In genomic region chr2:71461139-71461538, GRCm38 (mm10) we compare ENCODE assay signal across 26 mouse cellular contexts. TPM values are rescaled to one million over a fixed set of nuclear protein-coding genes. Genes with fewer than 3 reads are reported as not detected.
DNase-seq lines count a peak whose midpoint lies in the region; ATAC-seq lines count a peak whose summit lies in the region.
"Had no signal": no experiment of that assay in that cellular context is flagged by ENCODE, and none has a peak within 500 bp of the region (broad histone marks: within the 10 kb centered on the region; RNA-seq: fewer than 3 reads in every experiment).

No protein-coding gene starts in this region.

- peak overlapping the region; percentile 68 for H3K4me2 ChIP-seq in liver, embryonic 15.5 days
- no peak overlapping the region for H3K4me2 ChIP-seq in hindbrain, embryonic 16.5 days (ENCODE audit: low read length)
- H3K4me2 ChIP-seq: forebrain, embryonic 12.5 days; heart, embryonic 15.5 days; hindbrain, embryonic 15.5 days; intestine, embryonic 15.5 days; limb, embryonic 13.5 days; lung, embryonic 14.5 days; midbrain, embryonic 15.5 days; neural tube, embryonic 12.5 days had no signal

- no peaks in the 10 kb centered on the region for H3K36me3 ChIP-seq in liver, embryonic 15.5 days (replicated peaks)
- no peaks in the 10 kb centered on the region for H3K36me3 ChIP-seq in hindbrain, embryonic 16.5 days (ENCODE audit: control insufficient read depth, insufficient read depth, low read length)
- H3K36me3 ChIP-seq: embryonic facial prominence, embryonic 10.5 days; forebrain, embryonic 12.5 days; heart, embryonic 15.5 days; hindbrain, embryonic 15.5 days; intestine, embryonic 15.5 days; limb, embryonic 13.5 days; midbrain, embryonic 15.5 days; neural tube, embryonic 12.5 days had no signal

- peak; percentile 73 for DNase-seq in heart, adult 11 months
- DNase-seq in heart, adult 8-10 months (ENCODE audit: low spot score), result no peak
- peak; percentile 59 for DNase-seq in MEL-GATA-1-ER (ENCODE audit: extremely low read depth, low read depth)
- no peak for DNase-seq in kidney, postnatal 36 days
- no peak for DNase-seq in lung, postnatal 14 days
- DNase-seq: adrenal gland, adult 8-10 months; cerebellum, adult 9-10 months; gastrocnemius, adult 2 months; kidney, adult 8-10 months; kidney, postnatal 14 days; lung, embryonic 14.5 days; lung, postnatal 36 days; right cerebral cortex, postnatal 14 days; spleen, adult 18-20 months; thymus, postnatal 25 days had no signal

- peaks cover 79% of the 10 kb centered on the region for H3K4me1 ChIP-seq in liver, embryonic 15.5 days (replicated peaks)
- peaks cover 2% of the 10 kb centered on the region; the same call in 1 of the 2 replicates for H3K4me1 ChIP-seq in hindbrain, embryonic 16.5 days (ENCODE audit: control insufficient read depth, insufficient read depth, low read depth, low read length)
- H3K4me1 ChIP-seq: heart, embryonic 15.5 days; intestine, embryonic 15.5 days; midbrain, embryonic 15.5 days had no signal

- no peaks in the 10 kb centered on the region for H3K27me3 ChIP-seq in liver, embryonic 15.5 days
- H3K27me3 ChIP-seq in hindbrain, embryonic 16.5 days (replicated peaks; ENCODE audit: control insufficient read depth, insufficient read depth, low read length), result no peaks in the 10 kb centered on the region
- H3K27me3 ChIP-seq: forebrain, embryonic 12.5 days; heart, embryonic 15.5 days; hindbrain, embryonic 15.5 days; intestine, embryonic 15.5 days; limb, embryonic 13.5 days; midbrain, embryonic 15.5 days; neural tube, embryonic 12.5 days had no signal

- peak overlapping the region; percentile 29 for H3K4me3 ChIP-seq in liver, embryonic 15.5 days (replicated peaks)
- no peak overlapping the region for H3K4me3 ChIP-seq in hindbrain, embryonic 16.5 days (ENCODE audit: low read length)
- H3K4me3 ChIP-seq: embryonic facial prominence, embryonic 10.5 days; forebrain, embryonic 12.5 days; gastrocnemius, adult 2 months; heart, embryonic 15.5 days; hindbrain, embryonic 15.5 days; intestine, embryonic 15.5 days; limb, embryonic 13.5 days; midbrain, embryonic 15.5 days; neural tube, embryonic 12.5 days had no signal

- H3K9ac ChIP-seq in liver, embryonic 15.5 days, result peak overlapping the region; percentile 42
- H3K9ac ChIP-seq in hindbrain, embryonic 16.5 days (ENCODE audit: low read depth, low read length), result no peak overlapping the region
- H3K9ac ChIP-seq: forebrain, embryonic 12.5 days; heart, embryonic 15.5 days; hindbrain, embryonic 15.5 days; intestine, embryonic 15.5 days; limb, embryonic 13.5 days; lung, embryonic 14.5 days; midbrain, embryonic 15.5 days; neural tube, embryonic 12.5 days had no signal

- peak; percentile 34; the same call in 1 of the 2 replicates for ATAC-seq in erythroid progenitor cell, adult 5-6 weeks (replicated peaks; ENCODE audit: low FRiP score, poor library complexity, severe bottlenecking)
- ATAC-seq in liver, embryonic 15.5 days (ENCODE audit: insufficient read depth), result peak; percentile 67
- ATAC-seq in hindbrain, embryonic 16.5 days, result no peak
- ATAC-seq: midbrain, embryonic 15.5 days had no signal

- WGBS in liver, embryonic 15.5 days (ENCODE audit: insufficient replicate concordance), result 32% methylated on average over 6 of the region's 6 CpGs
- 85% methylated on average over 4 of the region's 6 CpGs for WGBS in hindbrain, embryonic 16.5 days

- peak overlapping the region; percentile 93 for H3K27ac ChIP-seq in liver, embryonic 15.5 days (replicated peaks)
- H3K27ac ChIP-seq in hindbrain, embryonic 16.5 days (ENCODE audit: low read depth, low read length), result no peak overlapping the region
- H3K27ac ChIP-seq: embryonic facial prominence, embryonic 10.5 days; forebrain, embryonic 12.5 days; gastrocnemius, adult 2 months; heart, embryonic 15.5 days; hindbrain, embryonic 15.5 days; intestine, embryonic 15.5 days; limb, embryonic 13.5 days; midbrain, embryonic 15.5 days; neural tube, embryonic 12.5 days had no signal

- H3K9me3 ChIP-seq in liver, embryonic 15.5 days (replicated peaks), result no peaks in the 10 kb centered on the region
- no peaks in the 10 kb centered on the region for H3K9me3 ChIP-seq in hindbrain, embryonic 16.5 days (ENCODE audit: control insufficient read depth, low read length)
- H3K9me3 ChIP-seq: embryonic facial prominence, embryonic 10.5 days; forebrain, embryonic 12.5 days; heart, embryonic 15.5 days; hindbrain, embryonic 15.5 days; intestine, embryonic 15.5 days; limb, embryonic 13.5 days; midbrain, embryonic 15.5 days; neural tube, embryonic 12.5 days had no signal

RNA-seq across cellular contexts. Expression of gene Metap1d, which starts 8.1 kb away (rescaled TPM):
- 10 to 100 TPM; 38.4 to 44.4 (median 40.9) TPM for total RNA-seq in heart, adult 8-10 months (2022)
- 13.0 and 20.9 TPM in 2 replicates for total RNA-seq in erythroid progenitor cell, adult 5-6 weeks (2015; ENCODE audit: low replicate concordance)
- 14.0 and 17.0 TPM in 2 replicates for total RNA-seq in erythroid progenitor cell, adult 5-6 weeks (2017; ENCODE audit: low replicate concordance)
- 21.0 and 21.4 TPM in 2 replicates for polyA plus RNA-seq in liver, embryonic 15.5 days (2015; fragmentation: Nextera tagmentation; extraction: Ambion mirVana)
- polyA plus RNA-seq in hindbrain, embryonic 16.5 days (2015; fragmentation: Nextera tagmentation; extraction: Ambion mirVana), result 31.7 and 31.9 TPM in 2 replicates

Comparison
In these comparisons a context has a peak if more than half of its experiments do, and no peak if none do; other contexts are left out.
1. DNase-seq: peak in heart, adult 11 months (single experiment) and MEL-GATA-1-ER (single experiment); none in heart, adult 8-10 months (single experiment), kidney, postnatal 36 days (0 of 2) and lung, postnatal 14 days (single experiment).